Comparison of ENCODE assay signal across 10 mouse cellular contexts in genomic region chr6:86102874-86103273, GRCm38 (mm10).
DNase-seq lines count a peak whose midpoint lies in the region; TF ChIP-seq lines count a peak whose summit lies in the region.
"Had no signal": no experiment of that assay in that cellular context is flagged by ENCODE, and none has a peak within 500 bp of the region (broad histone marks: within the 10 kb centered on the region; RNA-seq: fewer than 3 reads in every experiment).

No protein-coding gene starts in this region.

- peak; percentile 19 for DNase-seq in hindbrain, embryonic 10.5 days (ENCODE audit: low spot score)
- DNase-seq in left cerebral cortex, adult 8-10 months (ENCODE audit: low spot score in 2 of 2): peak; percentile 56 to 87
- peak; percentile 45 for DNase-seq in right cerebral cortex, postnatal 14 days
- no peak for DNase-seq in spleen, adult 18-20 months
- DNase-seq in heart, adult 9 months (ENCODE audit: low spot score in 2 of 2): no peak
- no peak for DNase-seq in adrenal gland, postnatal 25 days
- DNase-seq in MN1 (ENCODE audit: low spot score): no peak
- DNase-seq: lung, embryonic 14.5 days had no signal

- WGBS in hindbrain, embryonic 10.5 days: 78% methylated on average over 5 of the region's 5 CpGs

- H3K9me3 ChIP-seq in hindbrain, embryonic 10.5 days: no peaks in the 10 kb centered on the region
- H3K9me3 ChIP-seq: embryonic facial prominence, embryonic 15.5 days had no signal

- peaks cover 74% of the 10 kb centered on the region for H3K36me3 ChIP-seq in hindbrain, embryonic 10.5 days
- H3K36me3 ChIP-seq: embryonic facial prominence, embryonic 15.5 days had no signal

- peaks cover 27% of the 10 kb centered on the region for H3K4me1 ChIP-seq in cortical plate, adult 2 months (ENCODE audit: control insufficient read depth, insufficient read depth, low read length)
- peaks cover 30% of the 10 kb centered on the region for H3K4me1 ChIP-seq in hindbrain, embryonic 10.5 days (replicated peaks)
- H3K4me1 ChIP-seq: embryonic facial prominence, embryonic 15.5 days had no signal

- H3K27ac ChIP-seq in cortical plate, adult 2 months (ENCODE audit: insufficient read depth, low read length): peak overlapping the region; percentile 79
- H3K27ac ChIP-seq in hindbrain, embryonic 10.5 days: peak overlapping the region; percentile 37; the same call in 1 of the 2 replicates
- H3K27ac ChIP-seq: embryonic facial prominence, embryonic 15.5 days had no signal

- no peak for TF ChIP-seq CTCF in cortical plate, adult 2 months (IDR thresholded peaks at IDR 0.05; ENCODE audit: extremely low read depth, insufficient read depth, low read length)

- peak; percentile 52; the same call in 1 of the 2 replicates for TF ChIP-seq POLR2A in cortical plate, adult 2 months (IDR thresholded peaks at IDR 0.05; ENCODE audit: extremely low read depth, insufficient read depth, low read length)

- no peak overlapping the region for H3K4me3 ChIP-seq in cortical plate, adult 2 months (ENCODE audit: insufficient read depth, low read length)
- no peak overlapping the region for H3K4me3 ChIP-seq in hindbrain, embryonic 10.5 days
- H3K4me3 ChIP-seq: embryonic facial prominence, embryonic 15.5 days had no signal

- H3K27me3 ChIP-seq in hindbrain, embryonic 10.5 days (ENCODE audit: insufficient read depth, poor library complexity, severe bottlenecking): no peaks in the 10 kb centered on the region
- H3K27me3 ChIP-seq: embryonic facial prominence, embryonic 15.5 days had no signal

Comparison
In these comparisons a context has a peak if more than half of its experiments do, and no peak if none do; other contexts are left out.
1. DNase-seq: peak in hindbrain, embryonic 10.5 days (single experiment), left cerebral cortex, adult 8-10 months (2 of 2) and right cerebral cortex, postnatal 14 days (single experiment); none in spleen, adult 18-20 months (0 of 2), heart, adult 9 months (0 of 2), adrenal gland, postnatal 25 days (single experiment) and MN1 (single experiment).